Mouse (Mus musculus): ENCODE data around the gene Lgmn. TPM values are rescaled to one million over a fixed set of nuclear protein-coding genes. Genes with fewer than 3 reads are reported as not detected.

Lgmn gene
- total RNA-seq (2021): 10 to 100 TPM; 93.2 to 94.9 TPM

DNA sequence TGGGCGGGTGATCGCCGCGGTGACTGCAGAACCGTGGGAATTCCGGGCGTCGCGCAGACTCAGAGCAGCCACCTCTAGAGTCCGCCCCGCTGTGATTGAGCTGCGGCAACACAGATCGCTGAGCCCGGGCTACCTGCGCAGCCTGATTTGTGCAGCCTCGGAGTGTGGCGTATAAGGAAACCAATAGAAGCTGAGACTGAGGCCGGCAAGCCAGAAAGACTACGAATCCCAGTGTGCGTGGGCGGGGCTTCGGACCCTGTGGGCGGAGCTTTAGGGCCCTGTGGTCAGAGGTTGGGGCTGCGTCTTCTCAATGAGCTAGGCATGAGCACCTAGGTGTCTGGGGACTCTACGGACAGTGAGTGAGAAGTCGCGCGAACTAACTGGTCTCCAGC is at the start of gene Lgmn:
TSS of gene Lgmn (minus strand) at position 182 of the 392 bp plus-strand sequence.
- intact Hi-C loops (cut with DNase I): no loop called here
- peak; percentile 99 for DNase-seq

DNA sequence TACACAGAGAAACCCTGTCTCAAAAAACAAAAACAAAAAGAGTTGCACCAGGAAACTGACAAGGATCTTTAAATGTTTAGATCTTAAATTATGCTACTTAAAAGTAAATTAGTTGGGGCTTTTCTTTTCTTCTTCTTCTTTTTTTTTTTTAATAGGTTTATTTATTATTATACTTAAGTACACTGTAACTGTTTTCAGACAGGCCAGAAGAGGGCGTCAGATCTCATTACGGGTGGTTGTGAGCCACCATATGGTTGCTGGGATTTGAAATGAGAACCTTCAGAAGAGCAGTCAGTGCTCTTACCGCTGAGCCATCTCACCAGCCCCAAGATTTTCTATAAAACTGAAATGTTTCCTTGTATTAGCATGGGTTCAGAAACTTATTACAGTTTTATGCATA is 45.3 kb upstream of the Lgmn start:
- intact Hi-C loops (cut with DNase I): no loop called here
- DNase-seq: no peak

DNA sequence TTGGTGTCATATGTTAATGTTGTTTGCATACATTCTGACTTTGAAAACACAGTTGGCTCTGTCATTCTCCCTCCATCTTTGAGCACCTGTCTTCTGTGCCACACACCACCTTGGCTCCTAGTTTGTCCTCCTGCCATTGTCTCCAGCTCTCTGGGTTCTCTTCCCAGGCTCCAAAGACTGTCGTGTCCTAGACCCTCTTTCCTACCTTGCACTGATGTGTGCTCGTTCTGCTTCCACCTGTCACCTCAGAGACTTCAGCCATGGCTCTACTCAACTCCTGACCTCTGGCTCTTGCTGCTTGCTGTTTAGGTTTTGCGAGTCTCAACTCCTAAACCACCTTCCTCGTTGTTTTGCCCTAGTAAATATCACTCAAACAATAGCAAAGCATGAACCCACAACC is 40.9 kb upstream of the Lgmn start:
- intact Hi-C loops (cut with DNase I): no loop called here
- DNase-seq: no peak

DNA sequence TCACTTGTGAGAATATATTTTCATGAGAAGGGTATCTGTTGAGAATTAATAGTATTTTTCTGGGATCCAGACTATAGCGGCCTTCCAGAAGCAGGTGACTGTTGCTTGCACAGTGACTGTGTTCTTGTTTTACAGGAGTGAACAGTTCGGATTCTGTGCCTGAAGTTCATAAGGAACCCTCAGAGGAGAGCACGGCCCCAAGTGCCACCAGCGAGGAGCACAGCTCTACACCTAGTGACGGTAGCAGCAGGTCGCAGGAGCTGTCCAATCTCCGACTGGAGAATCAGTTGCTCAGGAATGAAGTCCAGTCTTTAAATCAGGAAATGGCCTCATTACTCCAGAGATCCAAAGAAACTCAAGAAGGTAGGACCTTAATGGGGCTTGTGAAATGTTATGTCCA is 34.8 kb upstream of the Lgmn start:
- no peak for DNase-seq
- intact Hi-C loops (cut with DNase I): no loop called here

DNA sequence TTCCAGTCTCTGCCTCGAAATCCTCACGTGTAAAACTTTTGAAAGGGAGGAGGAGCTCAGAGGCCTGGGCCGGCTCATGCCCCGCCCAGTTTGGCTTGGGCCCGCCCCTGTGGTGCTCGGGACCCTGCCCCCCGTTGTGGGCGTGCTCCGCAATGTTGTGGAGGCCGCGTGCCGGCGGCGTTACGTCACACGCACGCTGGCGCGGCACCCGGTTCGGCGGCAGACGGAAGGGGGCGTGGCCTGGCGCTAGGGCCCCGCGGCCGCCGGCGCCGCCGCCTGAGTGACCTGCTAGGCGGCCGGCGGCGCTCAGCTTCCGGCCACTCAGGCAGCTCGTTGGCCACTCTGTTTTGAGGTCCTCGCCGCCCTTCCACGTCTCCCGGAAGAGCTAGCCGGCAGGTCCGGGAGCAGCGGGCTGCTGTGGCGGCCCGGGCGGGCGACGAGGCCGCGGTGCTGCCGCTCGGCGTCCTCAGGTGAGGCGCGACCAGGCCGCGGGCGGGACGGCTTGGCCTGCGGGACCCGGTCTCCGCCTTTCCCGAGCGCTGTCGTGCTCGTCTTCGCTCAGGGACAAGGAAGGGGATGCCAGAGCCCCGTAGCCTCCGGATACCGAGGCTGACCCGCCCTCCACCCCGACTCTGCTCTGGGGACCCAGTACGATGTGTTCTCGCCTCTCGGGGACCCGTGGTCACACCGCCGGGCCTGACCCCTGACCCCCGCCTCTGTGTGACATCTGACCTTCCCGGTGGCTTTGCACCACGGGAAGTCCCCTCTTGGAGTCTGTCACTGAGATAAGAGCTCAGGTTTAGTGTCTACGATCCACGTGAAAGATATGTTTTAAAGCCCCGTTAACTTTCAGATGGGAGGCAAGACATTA is 29.5 kb upstream of the Lgmn start, which contains the start of gene Golga5:
TSS of gene Golga5 (plus strand) at position 242 of the 871 bp plus-strand sequence.
- intact Hi-C loops (cut with DNase I): loop anchor here (5.0 kb wide), 1 partner anchor 217 kb away; no protein-coding TSS in a partner anchor

DNA sequence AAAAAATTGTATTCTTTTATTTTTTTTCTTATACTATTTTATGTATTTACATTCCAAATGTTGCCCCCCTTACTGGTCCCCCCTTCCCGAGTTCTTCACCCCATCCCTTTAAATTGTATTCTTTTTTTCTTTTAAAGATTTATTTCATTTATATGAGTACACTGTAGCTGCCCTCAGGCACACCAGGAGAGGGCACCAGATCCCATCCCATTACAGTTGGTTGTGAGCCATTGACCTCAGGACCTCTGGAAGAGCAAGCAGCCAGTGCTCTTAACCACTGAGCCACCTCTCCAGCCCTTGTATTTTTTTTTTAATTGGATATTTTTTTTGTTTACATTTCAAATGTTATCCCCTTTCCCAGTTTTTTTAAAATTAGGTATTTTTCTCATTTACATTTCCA is 28.5 kb upstream of the Lgmn start:
- intact Hi-C loops (cut with DNase I): loop anchor here (5.0 kb wide), 1 partner anchor 216 kb away; no protein-coding TSS in a partner anchor

More for the DNA sequence above, 29.5 kb upstream of the Lgmn start, which contains the start of gene Golga5:
- DNase-seq: peak; percentile 98

DNA sequence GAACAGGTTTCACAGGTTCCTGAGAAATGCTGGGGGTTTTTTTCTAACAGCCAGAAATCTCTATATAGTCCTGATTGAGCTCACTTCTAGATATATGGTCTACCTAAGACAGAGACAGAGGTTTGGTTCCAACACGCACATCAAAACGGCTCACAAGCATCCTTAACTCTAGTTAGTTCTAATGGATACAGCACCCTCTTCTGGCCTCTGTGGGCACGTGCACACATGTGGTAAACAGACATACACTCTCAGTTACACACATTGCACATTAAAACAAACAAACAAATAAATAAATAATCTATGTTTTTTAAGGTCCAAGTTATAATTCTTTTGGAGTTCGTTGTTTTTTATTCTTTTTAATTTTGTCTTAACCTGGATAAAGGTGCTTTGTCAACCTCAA is 25.0 kb upstream of the Lgmn start:
- DNase-seq: no peak

More for the DNA sequence above, 28.5 kb upstream of the Lgmn start:
- DNase-seq: no peak

DNA sequence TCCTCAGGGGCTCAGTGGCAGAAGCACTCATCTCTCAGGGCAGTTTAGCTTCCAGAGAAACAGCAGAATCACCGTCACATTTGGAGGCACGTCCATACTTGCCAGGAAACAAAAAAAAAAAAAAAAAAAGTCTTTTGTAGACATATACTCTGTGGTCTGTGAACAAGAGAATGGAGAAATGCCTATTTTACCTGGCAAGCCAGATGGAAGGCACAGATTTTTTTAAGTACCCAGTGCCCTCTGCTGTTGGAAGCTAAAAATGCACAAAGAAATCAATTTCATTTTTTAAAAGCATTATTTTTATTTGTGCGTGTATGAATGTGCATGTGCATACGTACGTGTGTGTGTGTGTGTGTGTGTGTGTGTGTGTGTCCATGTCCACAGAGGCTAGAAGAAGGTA is 21.6 kb upstream of the Lgmn start:
- intact Hi-C loops (cut with DNase I): loop anchor here (1.0 to 5.0 kb wide), 2 partner anchors 69 to 479 kb away; no protein-coding TSS in a partner anchor
- peak; percentile 22 to 49 for DNase-seq

More for the DNA sequence above, 25.0 kb upstream of the Lgmn start:
- intact Hi-C loops (cut with DNase I): loop anchor here (5.0 kb wide), 2 partner anchors 212 to 482 kb away; no protein-coding TSS in a partner anchor

DNA sequence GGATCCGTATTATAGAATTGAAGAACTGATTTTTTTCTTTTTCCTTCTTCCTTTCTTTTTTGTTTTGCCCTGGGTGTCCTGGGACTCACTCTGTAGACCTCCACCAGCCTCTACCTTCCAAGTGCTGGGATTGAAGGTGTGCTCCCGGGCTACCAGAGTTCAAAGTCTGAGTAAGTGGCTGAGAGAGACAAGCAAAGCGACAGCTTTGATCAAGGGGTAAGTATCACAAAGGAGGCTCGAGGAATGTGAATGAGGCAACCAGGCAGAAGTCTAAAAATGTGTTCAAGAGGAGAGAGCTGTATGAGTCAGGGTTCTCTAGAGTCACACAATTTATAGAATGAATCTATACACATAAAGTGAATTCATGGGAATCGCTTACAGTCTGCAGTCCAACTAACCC is 20.4 kb upstream of the Lgmn start:
- DNase-seq: no peak
- intact Hi-C loops (cut with DNase I): loop anchor here (5.0 kb wide), 1 partner anchor 478 kb away; no protein-coding TSS in a partner anchor

DNA sequence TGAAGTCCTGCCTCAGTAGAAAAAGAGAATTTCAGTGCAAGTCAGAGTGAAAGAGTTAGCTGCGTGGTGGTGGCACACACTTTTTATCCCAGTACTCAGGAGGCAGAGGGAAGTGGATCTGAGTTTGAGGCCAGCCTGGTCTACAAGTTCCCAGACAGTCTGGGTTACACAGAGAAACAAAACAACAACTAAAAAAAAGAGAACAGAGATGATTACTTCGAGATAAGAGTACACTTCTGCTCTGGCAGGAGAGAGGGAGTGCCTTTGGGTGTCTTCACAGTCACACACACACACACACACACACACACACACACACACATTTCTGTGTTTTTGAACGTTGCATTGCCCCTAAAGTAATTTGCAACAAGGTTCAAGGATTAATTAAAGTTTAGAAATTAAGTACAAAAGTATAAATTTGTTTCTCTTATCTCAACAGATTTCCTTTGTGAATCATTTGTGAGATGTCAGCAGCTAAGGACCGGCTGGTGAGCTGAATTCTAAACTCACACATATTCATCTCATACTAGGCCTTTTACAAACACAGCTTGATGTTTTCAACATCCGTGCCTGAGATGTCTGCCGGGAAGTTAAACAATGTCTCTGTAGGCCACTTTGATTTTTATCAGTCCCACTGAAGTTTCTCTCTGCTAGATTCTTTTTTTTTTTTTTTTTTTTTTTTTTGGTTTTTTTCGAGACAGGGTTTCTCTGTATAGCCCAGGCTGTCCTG is 17.0 kb upstream of the Lgmn start:
- intact Hi-C loops (cut with DNase I): no loop called here

DNA sequence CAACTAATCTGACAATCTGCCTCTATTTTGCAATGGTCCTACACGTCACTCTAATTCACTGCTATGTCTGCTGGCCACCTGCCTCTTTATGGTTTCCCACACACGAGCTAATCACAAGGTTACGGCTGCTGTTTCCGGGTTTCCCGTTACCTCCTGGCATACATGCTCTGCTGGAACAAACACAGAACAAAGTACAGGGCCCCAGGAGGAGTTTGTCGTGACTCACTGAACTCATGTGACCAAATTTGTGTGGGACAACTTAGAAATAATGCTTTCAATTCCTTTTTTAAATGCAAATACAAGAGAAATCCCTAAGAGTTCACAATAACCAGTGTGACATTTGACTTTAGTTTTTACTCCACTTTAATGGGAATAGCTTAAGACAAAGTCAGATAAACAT is 14.0 kb upstream of the Lgmn start:
- intact Hi-C loops (cut with DNase I): loop anchor here (5.0 kb wide), 1 partner anchor 36 kb away; no protein-coding TSS in a partner anchor
- peak; percentile 54 to 64 for DNase-seq

More for the DNA sequence above, 17.0 kb upstream of the Lgmn start:
- DNase-seq: no peak

DNA sequence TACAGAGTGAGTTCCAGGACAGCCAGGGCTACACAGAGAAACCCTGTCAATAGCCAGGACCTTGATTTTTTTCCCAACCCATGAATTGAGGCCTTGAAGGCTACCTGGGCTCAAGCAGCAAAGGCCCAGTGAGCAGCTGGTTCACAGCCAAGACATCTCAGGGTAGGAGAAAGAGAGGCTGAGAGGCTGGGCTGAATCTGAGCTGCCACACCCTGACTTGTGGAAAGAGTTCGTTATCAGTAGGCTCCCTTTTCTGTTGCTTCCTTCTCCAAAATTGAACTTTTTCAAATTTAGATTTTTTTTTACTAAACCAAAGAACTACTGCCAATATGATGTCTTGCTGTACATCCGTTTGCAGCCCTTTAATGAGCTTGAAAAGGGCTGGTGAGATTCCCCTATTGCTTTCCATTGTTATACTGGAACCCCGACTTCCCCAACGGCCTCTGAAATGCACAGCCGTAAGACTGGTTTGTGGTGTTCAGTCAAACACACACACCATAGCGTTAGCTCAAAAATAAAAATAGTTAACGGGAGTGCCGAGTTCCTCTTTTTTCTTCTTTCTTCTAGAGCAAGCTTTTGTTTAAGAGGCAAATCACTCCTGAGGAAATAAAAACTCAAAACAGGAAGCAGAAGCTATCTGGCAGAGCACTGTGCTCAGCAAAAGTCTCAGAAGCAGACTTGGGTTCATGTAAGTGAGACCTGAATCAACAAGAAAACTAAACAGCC is 11.7 kb upstream of the Lgmn start:
- intact Hi-C loops (cut with DNase I): loop anchor here (5.0 kb wide), 1 partner anchor 34 kb away; no protein-coding TSS in a partner anchor
- DNase-seq: peak; percentile 21 to 34

DNA sequence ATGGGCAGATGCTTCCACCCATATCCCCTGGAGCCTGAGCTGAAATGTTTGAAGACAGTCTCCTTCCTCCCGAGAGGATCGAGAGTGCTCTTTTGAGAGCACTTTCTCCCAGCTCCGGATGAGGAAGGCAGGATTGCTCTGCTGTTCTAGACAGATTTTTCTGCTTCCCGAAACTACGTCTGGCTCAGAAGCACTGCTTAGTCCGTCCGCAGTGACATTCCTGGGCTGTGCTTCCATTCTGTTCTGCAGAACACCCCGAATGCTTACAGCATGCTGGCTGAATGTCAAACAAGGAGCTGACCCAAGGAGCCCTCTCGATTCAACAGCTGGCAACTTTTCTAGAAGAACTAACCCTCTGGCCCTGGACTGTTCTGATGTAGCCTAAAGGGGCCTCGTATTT is 10.8 kb upstream of the Lgmn start:
- intact Hi-C loops (cut with DNase I): loop anchor here (5.0 kb wide), 1 partner anchor 33 kb away; no protein-coding TSS in a partner anchor
- DNase-seq: peak; percentile 54

DNA sequence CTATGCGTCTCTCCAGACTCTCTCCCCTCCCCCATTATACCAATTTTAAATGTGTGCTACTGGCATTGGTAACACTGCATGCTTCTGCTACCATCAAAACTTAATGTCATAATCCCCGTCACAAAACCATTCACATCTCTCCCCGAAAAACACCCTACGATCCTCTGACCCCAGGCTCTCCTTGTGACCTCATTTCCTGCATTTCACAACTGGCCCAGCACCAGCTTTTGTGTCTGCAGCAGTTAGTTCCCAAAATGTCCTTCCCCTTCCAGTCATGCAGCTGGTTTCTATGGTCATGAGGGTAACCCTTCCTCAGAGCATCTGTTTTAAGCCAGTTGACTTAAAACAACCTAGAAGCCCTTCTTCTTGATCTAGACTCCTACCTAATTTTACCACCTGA is 5.8 kb upstream of the Lgmn start:
- intact Hi-C loops (cut with DNase I): no loop called here
- DNase-seq: peak in 1 of 2 experiments; percentile 31

DNA sequence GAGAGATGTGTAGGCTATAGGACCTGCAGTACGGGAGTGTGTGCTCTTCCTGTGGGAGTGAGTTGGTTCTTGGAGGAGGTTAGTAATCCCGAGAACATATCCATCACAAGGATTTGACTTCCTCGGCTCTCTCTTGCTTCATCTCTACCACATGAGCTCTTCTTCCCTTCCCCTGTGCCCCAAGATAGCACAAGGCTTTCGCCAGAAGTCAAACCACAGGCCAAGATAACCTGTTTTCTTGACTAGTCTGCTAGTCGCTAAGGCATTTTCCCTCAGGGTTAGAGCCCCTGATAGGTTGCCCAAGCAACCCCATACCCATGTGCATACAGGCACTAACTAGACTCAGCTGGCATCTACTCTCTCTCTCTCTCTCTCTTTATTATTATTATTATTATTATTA is 4.1 kb upstream of the Lgmn start:
- no peak for DNase-seq

DNA sequence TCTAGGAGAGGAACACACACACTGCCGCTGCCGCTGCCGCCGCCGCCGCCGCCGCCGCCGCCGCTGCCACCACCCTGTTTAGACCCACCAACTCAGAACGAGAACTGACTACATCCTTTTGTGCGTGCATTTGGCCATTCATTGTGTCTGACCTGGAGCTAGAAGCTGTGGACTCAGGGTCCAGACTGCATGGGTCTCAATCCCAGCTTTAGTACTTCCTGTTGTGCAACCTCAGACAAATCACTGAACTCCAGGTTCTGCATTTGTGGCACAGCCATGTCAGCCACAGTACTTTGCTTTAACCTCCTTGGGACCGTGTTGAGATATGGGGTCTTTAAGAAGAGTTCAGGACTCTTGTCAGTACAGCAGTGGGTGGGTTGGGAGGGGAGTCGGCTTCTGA is 3.0 kb upstream of the Lgmn start:
- DNase-seq: no peak
- intact Hi-C loops (cut with DNase I): no loop called here

More for the DNA sequence above, 4.1 kb upstream of the Lgmn start:
- intact Hi-C loops (cut with DNase I): no loop called here

DNA sequence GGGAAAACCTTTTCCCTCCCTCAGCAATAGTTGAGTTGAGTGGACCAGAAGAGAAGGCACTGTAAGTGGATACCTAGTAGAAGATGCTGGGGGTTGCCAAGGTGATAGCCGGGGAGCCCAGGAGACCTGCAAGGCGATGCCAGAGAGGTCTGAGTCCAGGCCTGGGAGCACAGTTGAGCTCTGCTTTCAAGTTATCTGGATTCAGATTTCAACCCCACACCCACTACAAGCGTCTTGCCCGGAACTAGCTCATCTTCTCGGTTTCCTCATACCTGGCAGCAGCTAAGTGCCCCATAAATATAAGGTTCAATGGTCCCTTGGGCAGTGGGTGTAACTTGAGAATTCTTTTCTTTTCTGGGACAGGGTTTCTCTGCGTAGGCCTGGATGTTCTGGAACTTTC is 1.5 kb upstream of the Lgmn start:
- intact Hi-C loops (cut with DNase I): no loop called here
- DNase-seq: no peak

DNA sequence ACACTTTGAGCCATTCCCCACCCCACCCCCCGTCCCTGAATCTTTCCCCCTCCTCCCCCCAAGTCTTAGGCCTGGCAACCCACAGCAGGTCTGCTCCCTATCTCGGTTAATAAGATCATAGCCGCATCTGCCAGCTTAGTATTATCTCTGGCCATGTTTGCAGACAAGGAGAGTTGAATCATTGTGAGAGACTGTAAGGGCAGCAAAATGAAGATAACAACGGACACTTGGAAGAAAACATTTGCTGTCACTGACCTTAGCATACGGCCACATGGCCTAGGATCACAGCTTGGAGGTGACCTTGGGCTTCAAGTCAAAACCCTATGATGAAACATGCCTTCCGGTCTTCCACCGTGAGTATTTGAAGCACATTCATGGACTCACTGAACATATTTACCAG is 938 bp upstream of the Lgmn start:
- DNase-seq: no peak
- intact Hi-C loops (cut with DNase I): no loop called here

DNA sequence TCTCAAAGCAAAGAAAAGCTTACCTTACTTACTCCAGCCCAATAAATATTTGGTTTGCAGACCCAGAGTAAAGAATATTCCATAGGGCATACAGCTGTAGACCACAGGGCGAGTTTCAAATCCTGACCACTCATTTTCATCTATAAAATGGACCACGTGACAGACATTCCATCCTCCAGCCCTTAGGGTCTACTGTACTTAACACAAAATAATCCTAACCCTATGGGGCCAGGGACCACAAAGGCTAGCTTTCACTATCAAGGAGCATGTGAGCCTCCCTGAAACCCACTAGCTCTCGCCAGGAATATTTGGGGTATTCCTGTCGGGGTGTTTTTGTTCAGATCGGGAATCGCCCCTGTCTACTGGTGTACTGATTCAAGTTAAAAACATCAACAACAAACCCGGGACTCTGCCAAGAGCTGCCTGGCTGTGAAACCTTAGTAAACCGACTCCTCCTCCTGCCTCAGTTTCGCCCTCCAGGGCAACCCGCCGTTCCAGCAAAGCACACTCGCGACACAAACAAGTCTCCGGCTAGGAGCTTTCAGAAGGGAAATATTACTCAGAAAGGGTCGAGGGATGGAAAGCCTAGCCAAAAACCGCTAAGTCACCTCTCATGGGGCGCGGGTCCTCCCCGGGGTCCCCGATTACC is 506 bp downstream of the Lgmn start:
- intact Hi-C loops (cut with DNase I): no loop called here
- no peak for DNase-seq

DNA sequence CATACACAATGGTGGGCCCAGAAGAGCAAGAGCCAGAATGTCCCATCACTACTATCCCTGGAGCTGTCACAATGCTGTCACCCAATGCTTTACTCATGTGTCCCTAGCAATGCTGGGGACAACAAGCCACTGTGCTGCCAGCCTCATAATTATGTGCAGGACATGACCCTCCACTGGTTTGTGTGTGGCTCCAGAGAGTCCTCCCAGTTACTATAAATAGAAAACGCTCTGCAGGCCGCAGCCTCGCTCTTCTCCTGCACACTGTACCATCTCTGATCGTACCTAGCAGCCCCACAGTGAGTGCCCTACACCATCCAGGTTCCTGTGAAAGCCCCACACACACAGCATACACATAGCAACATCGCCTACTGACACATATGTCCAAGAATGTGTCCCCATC is 1.7 kb downstream of the Lgmn start:
- peak; percentile 62 to 72 for DNase-seq
- intact Hi-C loops (cut with DNase I): no loop called here
